Mouse (Mus musculus): ENCODE measurements around the gene Gucy2d. TPM values are rescaled to one million over a fixed set of nuclear protein-coding genes. Genes with fewer than 3 reads are reported as not detected.

Gucy2d gene
- polyA plus RNA-seq, 1 experiment from 2014 or later, result not detected

GRCm38 (mm10) chr7:98489623-98490084 is 49.4 kb downstream of the Gucy2d start:
- H3K27ac ChIP-seq (ENCODE audit: low read depth, low read length), result no peak overlapping the region
- no peaks in the 10 kb centered on the region for H3K4me1 ChIP-seq (replicated peaks; ENCODE audit: control insufficient read depth, insufficient read depth, low read length)
- peaks cover 3% of the 10 kb centered on the region; the same call in 1 of the 2 replicates for H3K27me3 ChIP-seq (ENCODE audit: control insufficient read depth, insufficient read depth, low read length)

GRCm38 (mm10) chr7:98490328-98490727 is 50.1 kb downstream of the Gucy2d start:
- ATAC-seq (replicated peaks; ENCODE audit: low FRiP score) (no peak), DNase-seq (ENCODE audit: low spot score) (no peak)
- WGBS, result 69% methylated on average over 4 of the region's 4 CpGs
- Histone ChIP-seq H3K4me2 (ENCODE audit: low read depth, low read length, severe bottlenecking) (peak overlapping the region; percentile 67; the same call in 1 of the 2 replicates), H3K9ac (ENCODE audit: low read length) (no peak overlapping the region), H3K36me3 (ENCODE audit: control insufficient read depth, insufficient read depth, low read length) (no peaks in the 10 kb centered on the region), H3K4me3 (ENCODE audit: low read depth, low read length) (peak overlapping the region; percentile 37), H3K9me3 (ENCODE audit: control insufficient read depth, low read length) (no peaks in the 10 kb centered on the region), H3K4me1 (replicated peaks; ENCODE audit: control insufficient read depth, insufficient read depth, low read length) (no peaks in the 10 kb centered on the region), H3K27me3 (ENCODE audit: control insufficient read depth, insufficient read depth, low read length) (peaks cover 3% of the 10 kb centered on the region; the same call in 1 of the 2 replicates), H3K27ac (ENCODE audit: low read depth, low read length) (no peak overlapping the region)

More at GRCm38 (mm10) chr7:98489623-98490084, 49.4 kb downstream of the Gucy2d start:
- ATAC-seq (replicated peaks; ENCODE audit: low FRiP score) (peak; percentile 88), DNase-seq (ENCODE audit: low spot score) (peak; percentile 90)
- Histone ChIP-seq H3K4me3 (ENCODE audit: low read depth, low read length) (peak overlapping the region; percentile 37), H3K9me3 (ENCODE audit: control insufficient read depth, low read length) (no peaks in the 10 kb centered on the region), H3K4me2 (ENCODE audit: low read depth, low read length, severe bottlenecking) (peak overlapping the region; percentile 67), H3K9ac (ENCODE audit: low read length) (peak overlapping the region; percentile 63), H3K36me3 (ENCODE audit: control insufficient read depth, insufficient read depth, low read length) (no peaks in the 10 kb centered on the region)
- WGBS, result under 1% methylated on average over 50 of the region's 50 CpGs

- no peaks in the 10 kb centered on the region for H3K4me1 ChIP-seq (replicated peaks; ENCODE audit: control insufficient read depth, insufficient read depth, low read length)
- peaks cover 3% of the 10 kb centered on the region; the same call in 1 of the 2 replicates for H3K27me3 ChIP-seq (ENCODE audit: control insufficient read depth, insufficient read depth, low read length)
- H3K9ac ChIP-seq (ENCODE audit: low read length), result no peak overlapping the region
- no peaks in the 10 kb centered on the region for H3K36me3 ChIP-seq (ENCODE audit: control insufficient read depth, insufficient read depth, low read length)
- ATAC-seq (replicated peaks; ENCODE audit: low FRiP score) (no peak), DNase-seq (ENCODE audit: low spot score) (no peak)
- H3K4me2 ChIP-seq (ENCODE audit: low read depth, low read length, severe bottlenecking), result no peak overlapping the region
- no peaks in the 10 kb centered on the region for H3K9me3 ChIP-seq (ENCODE audit: control insufficient read depth, low read length)
- no peak overlapping the region for H3K4me3 ChIP-seq (ENCODE audit: low read depth, low read length)
- 96% methylated on average over 6 of the region's 6 CpGs for whole genome bisulfite sequencing
- no peak overlapping the region for H3K27ac ChIP-seq (ENCODE audit: low read depth, low read length)
These were observed 50.7 kb downstream of the Gucy2d start for GRCm38 (mm10) chr7:98490911-98491310.

- H3K9me3 ChIP-seq (ENCODE audit: control insufficient read depth, low read length), result no peaks in the 10 kb centered on the region
- 67% methylated on average over 9 of the region's 9 CpGs for WGBS
- no peaks in the 10 kb centered on the region for H3K36me3 ChIP-seq (ENCODE audit: control insufficient read depth, insufficient read depth, low read length)
- no peak overlapping the region for H3K27ac ChIP-seq (ENCODE audit: low read depth, low read length)
- no peaks in the 10 kb centered on the region for H3K4me1 ChIP-seq (replicated peaks; ENCODE audit: control insufficient read depth, insufficient read depth, low read length)
- no peak overlapping the region for H3K9ac ChIP-seq (ENCODE audit: low read length)
- no peak overlapping the region for H3K4me2 ChIP-seq (ENCODE audit: low read depth, low read length, severe bottlenecking)
- peaks cover 3% of the 10 kb centered on the region; the same call in 1 of the 2 replicates for H3K27me3 ChIP-seq (ENCODE audit: control insufficient read depth, insufficient read depth, low read length)
- no peak overlapping the region for H3K4me3 ChIP-seq (ENCODE audit: low read depth, low read length)
- ATAC-seq (replicated peaks; ENCODE audit: low FRiP score) (no peak), DNase-seq (ENCODE audit: low spot score) (no peak)
These were observed 51.4 kb downstream of the Gucy2d start for GRCm38 (mm10) chr7:98491451-98492200.

GRCm38 (mm10) chr7:98492331-98492730 is 52.1 kb downstream of the Gucy2d start:
- Histone ChIP-seq H3K36me3 (ENCODE audit: control insufficient read depth, insufficient read depth, low read length) (no peaks in the 10 kb centered on the region), H3K9me3 (ENCODE audit: control insufficient read depth, low read length) (no peaks in the 10 kb centered on the region), H3K27me3 (ENCODE audit: control insufficient read depth, insufficient read depth, low read length) (peaks cover 3% of the 10 kb centered on the region; the same call in 1 of the 2 replicates), H3K4me2 (ENCODE audit: low read depth, low read length, severe bottlenecking) (no peak overlapping the region), H3K4me1 (replicated peaks; ENCODE audit: control insufficient read depth, insufficient read depth, low read length) (no peaks in the 10 kb centered on the region), H3K27ac (ENCODE audit: low read depth, low read length) (no peak overlapping the region), H3K4me3 (ENCODE audit: low read depth, low read length) (no peak overlapping the region), H3K9ac (ENCODE audit: low read length) (no peak overlapping the region)
- DNase-seq (ENCODE audit: low spot score), result no peak
- no peak for ATAC-seq (replicated peaks; ENCODE audit: low FRiP score)
- WGBS, result 80% methylated on average over 5 of the region's 5 CpGs

GRCm38 (mm10) chr7:98493307-98493706 is 53.1 kb downstream of the Gucy2d start:
- ATAC-seq (replicated peaks; ENCODE audit: low FRiP score), result no peak
- H3K27me3 ChIP-seq (ENCODE audit: control insufficient read depth, insufficient read depth, low read length), result peaks cover 3% of the 10 kb centered on the region; the same call in 1 of the 2 replicates
- H3K4me1 ChIP-seq (replicated peaks; ENCODE audit: control insufficient read depth, insufficient read depth, low read length), result no peaks in the 10 kb centered on the region
- no peak overlapping the region for H3K9ac ChIP-seq (ENCODE audit: low read length)
- no peaks in the 10 kb centered on the region for H3K9me3 ChIP-seq (ENCODE audit: control insufficient read depth, low read length)
- no peak overlapping the region for H3K4me2 ChIP-seq (ENCODE audit: low read depth, low read length, severe bottlenecking)
- no peak overlapping the region for H3K27ac ChIP-seq (ENCODE audit: low read depth, low read length)
- DNase-seq (ENCODE audit: low spot score), result no peak
- no peaks in the 10 kb centered on the region for H3K36me3 ChIP-seq (ENCODE audit: control insufficient read depth, insufficient read depth, low read length)
- no peak overlapping the region for H3K4me3 ChIP-seq (ENCODE audit: low read depth, low read length)
- WGBS, result 70% methylated on average over 2 of the region's 2 CpGs

GRCm38 (mm10) chr7:98493901-98494480 is 53.8 kb downstream of the Gucy2d start:
- no peak for ATAC-seq (replicated peaks; ENCODE audit: low FRiP score)
- Histone ChIP-seq H3K4me2 (ENCODE audit: low read depth, low read length, severe bottlenecking) (no peak overlapping the region), H3K9me3 (ENCODE audit: control insufficient read depth, low read length) (no peaks in the 10 kb centered on the region), H3K9ac (ENCODE audit: low read length) (no peak overlapping the region), H3K27me3 (ENCODE audit: control insufficient read depth, insufficient read depth, low read length) (peaks cover 3% of the 10 kb centered on the region; the same call in 1 of the 2 replicates), H3K4me3 (ENCODE audit: low read depth, low read length) (no peak overlapping the region), H3K4me1 (replicated peaks; ENCODE audit: control insufficient read depth, insufficient read depth, low read length) (no peaks in the 10 kb centered on the region), H3K36me3 (ENCODE audit: control insufficient read depth, insufficient read depth, low read length) (no peaks in the 10 kb centered on the region), H3K27ac (ENCODE audit: low read depth, low read length) (no peak overlapping the region)
- DNase-seq (ENCODE audit: low spot score), result no peak
- whole genome bisulfite sequencing, result 76% methylated on average over 18 of the region's 18 CpGs

- Histone ChIP-seq H3K4me3 (ENCODE audit: low read depth, low read length) (no peak overlapping the region), H3K4me1 (replicated peaks; ENCODE audit: control insufficient read depth, insufficient read depth, low read length) (no peaks in the 10 kb centered on the region), H3K9me3 (ENCODE audit: control insufficient read depth, low read length) (no peaks in the 10 kb centered on the region), H3K36me3 (ENCODE audit: control insufficient read depth, insufficient read depth, low read length) (no peaks in the 10 kb centered on the region), H3K27ac (ENCODE audit: low read depth, low read length) (no peak overlapping the region), H3K4me2 (ENCODE audit: low read depth, low read length, severe bottlenecking) (no peak overlapping the region), H3K27me3 (ENCODE audit: control insufficient read depth, insufficient read depth, low read length) (peaks cover under 1% of the 10 kb centered on the region; the same call in 1 of the 2 replicates), H3K9ac (ENCODE audit: low read length) (no peak overlapping the region)
- DNase-seq (ENCODE audit: low spot score), result no peak
- WGBS, result 52% methylated on average over 1 of the region's 1 CpGs
- no peak for ATAC-seq (replicated peaks; ENCODE audit: low FRiP score)
These were observed 55.4 kb downstream of the Gucy2d start for GRCm38 (mm10) chr7:98495591-98495990.

Data from forebrain, embryonic 11.5 days (tissue).